8 mouse cellular contexts compared by ENCODE assay signal in genomic region chr2:181288691-181289090, GRCm38 (mm10). TPM values are rescaled to one million over a fixed set of nuclear protein-coding genes. Genes with fewer than 3 reads are reported as not detected.
DNase-seq lines count a peak whose midpoint lies in the region; ATAC-seq and TF ChIP-seq lines count a peak whose summit lies in the region.

No protein-coding gene starts in this region.

- H3K27me3 ChIP-seq in hindbrain, embryonic 13.5 days, result no peaks in the 10 kb centered on the region
- H3K27me3 ChIP-seq in liver, postnatal 0 days (ENCODE audit: insufficient read depth, low read length), result no peaks in the 10 kb centered on the region

- DNase-seq in gastrocnemius, adult 2 months, result no peak
- DNase-seq in gastrocnemius, postnatal 25 days, result no peak
- DNase-seq in ES-E14 (ENCODE audit: low read depth, low spot score), result no peak
- DNase-seq in liver, postnatal 0 days, result no peak
- DNase-seq in right cerebral cortex, postnatal 4 days, result no peak
- DNase-seq in B cell, adult 2 months, result no peak
- no peak for DNase-seq in gastrocnemius, postnatal 10 days

- TF ChIP-seq CTCF in gastrocnemius, adult 2 months (IDR thresholded peaks at IDR 0.05), result no peak
- no peak for TF ChIP-seq CTCF in liver, postnatal 0 days (IDR thresholded peaks at IDR 0.05; ENCODE audit: low read depth)

- peak overlapping the region; percentile 69; the same call in 1 of the 2 replicates for H3K9ac ChIP-seq in ES-E14 (ENCODE audit: insufficient read depth, low read depth, low read length, poor library complexity, severe bottlenecking)
- H3K9ac ChIP-seq in hindbrain, embryonic 13.5 days, result no peak overlapping the region
- peak overlapping the region; percentile 66 for H3K9ac ChIP-seq in liver, postnatal 0 days (replicated peaks)

- no peak for ATAC-seq in hindbrain, embryonic 13.5 days (ENCODE audit: low FRiP score)
- ATAC-seq in liver, postnatal 0 days, result no peak

- TF ChIP-seq EP300 in liver, postnatal 0 days (IDR thresholded peaks at IDR 0.05; ENCODE audit: low read depth), result no peak

- H3K4me3 ChIP-seq in gastrocnemius, adult 2 months, result peak overlapping the region; percentile 78
- peak overlapping the region; percentile 61 to 98; a peak in 3 of 4 replicates for H3K4me3 ChIP-seq in ES-E14 (ENCODE audit: insufficient read depth in 1 of 2, low read depth in 1 of 2, low read length in 2 of 2, poor library complexity in 1 of 2, severe bottlenecking in 1 of 2)
- peak overlapping the region; percentile 66 for H3K4me3 ChIP-seq in hindbrain, embryonic 13.5 days
- peak overlapping the region; percentile 77 for H3K4me3 ChIP-seq in liver, postnatal 0 days (ENCODE audit: low read depth, low read length)

- in situ Hi-C loops in ES-E14 (cut with MboI; ENCODE audit: low sequenced_read_pairs in 2 of 2, unreplicated experiment in 2 of 2), result no loop called here

- 92% methylated on average over 3 of the region's 3 CpGs for WGBS in hindbrain, embryonic 13.5 days
- WGBS in liver, postnatal 0 days (ENCODE audit: insufficient replicate concordance), result 70% methylated on average over 3 of the region's 3 CpGs

- intact Hi-C loops in gastrocnemius, adult 2 months (cut with DNase I), result no loop called here

- H3K4me2 ChIP-seq in hindbrain, embryonic 13.5 days, result peak overlapping the region; percentile 64
- H3K4me2 ChIP-seq in liver, postnatal 0 days (ENCODE audit: low read depth, low read length), result peak overlapping the region; percentile 83

- H3K9me3 ChIP-seq in ES-E14 (ENCODE audit: control insufficient read depth, insufficient read depth, low read depth, low read length), result no peaks in the 10 kb centered on the region
- H3K9me3 ChIP-seq in hindbrain, embryonic 13.5 days, result no peaks in the 10 kb centered on the region
- H3K9me3 ChIP-seq in liver, postnatal 0 days (ENCODE audit: low read length), result no peaks in the 10 kb centered on the region

- H3K27ac ChIP-seq in gastrocnemius, adult 2 months, result peak overlapping the region; percentile 96; the same call in 1 of the 2 replicates
- no peak overlapping the region for H3K27ac ChIP-seq in ES-E14 (ENCODE audit: insufficient read depth, low read depth, low read length, poor library complexity, severe bottlenecking)
- H3K27ac ChIP-seq in hindbrain, embryonic 13.5 days, result no peak overlapping the region
- H3K27ac ChIP-seq in liver, postnatal 0 days (ENCODE audit: low read depth), result peak overlapping the region; percentile 80

- H3K4me1 ChIP-seq in ES-E14 (ENCODE audit: control insufficient read depth in 2 of 2, insufficient read depth in 2 of 2, low read length in 2 of 2, poor library complexity in 1 of 2), result peaks cover 4 to 5% of the 10 kb centered on the region in 2 experiments; a peak in 2 of 4 replicates
- H3K4me1 ChIP-seq in hindbrain, embryonic 13.5 days (replicated peaks), result peaks cover 22% of the 10 kb centered on the region
- peaks cover 20% of the 10 kb centered on the region for H3K4me1 ChIP-seq in liver, postnatal 0 days (ENCODE audit: insufficient read depth)

- no peaks in the 10 kb centered on the region; the same call in 1 of the 2 replicates for H3K36me3 ChIP-seq in ES-E14 (ENCODE audit: control insufficient read depth, insufficient read depth, low read length, poor library complexity, severe bottlenecking)
- H3K36me3 ChIP-seq in hindbrain, embryonic 13.5 days, result peaks cover 9% of the 10 kb centered on the region
- peaks cover 5% of the 10 kb centered on the region; the same call in 1 of the 2 replicates for H3K36me3 ChIP-seq in liver, postnatal 0 days (replicated peaks; ENCODE audit: insufficient read depth, low read length)

TF ChIP-seq in ES-E14, 5 proteins besides CTCF, POLR2A, EP300 and RAD21:
- no peak for TF ChIP-seq ZNF384 (IDR thresholded peaks at IDR 0.05; ENCODE audit: low read depth, low read length)
- no peak for TF ChIP-seq HCFC1 (IDR thresholded peaks at IDR 0.05; ENCODE audit: borderline replicate concordance, insufficient read depth, low read length)

RNA-seq across cellular contexts. Expression of gene Gmeb2, which starts 0.9 kb away (rescaled TPM):
- 10 to 100 TPM in 1 of 2 experiments, 1 to 10 TPM in 1; 7.3 to 12.0 TPM for total RNA-seq in gastrocnemius, adult 2 months (2021)
- total RNA-seq in gastrocnemius, postnatal 25 days (2021), result 1 to 10 TPM; 6.1 to 6.3 TPM
- total RNA-seq in ES-E14 (2012; rRNA removed), result 15.2 and 16.4 TPM in 2 replicates
- polyA plus RNA-seq in hindbrain, embryonic 13.5 days (2015; fragmentation: Nextera tagmentation; extraction: Ambion mirVana), result 17.2 and 17.8 TPM in 2 replicates
- 4.3 and 4.9 TPM in 2 replicates for polyA plus RNA-seq in liver, postnatal 0 days (2015; fragmentation: Nextera tagmentation; extraction: Ambion mirVana)
- 10 to 100 TPM in 1 of 2 experiments, 1 to 10 TPM in 1; 9.1 to 11.0 TPM for total RNA-seq in gastrocnemius, postnatal 10 days (2021)

RNA-seq across cellular contexts. Expression of gene Stmn3, which starts 25.6 kb away (rescaled TPM):
- not detected for total RNA-seq in gastrocnemius, adult 2 months (2021)
- total RNA-seq in gastrocnemius, postnatal 25 days (2021), result under 1 TPM in 1 of 2 experiments, not detected in 1; 0.32 TPM
- 7.9 and 8.6 TPM in 2 replicates for total RNA-seq in ES-E14 (2012; rRNA removed)
- polyA plus RNA-seq in hindbrain, embryonic 13.5 days (2015; fragmentation: Nextera tagmentation; extraction: Ambion mirVana), result 1,135 and 1,161 TPM in 2 replicates
- polyA plus RNA-seq in liver, postnatal 0 days (2015; fragmentation: Nextera tagmentation; extraction: Ambion mirVana), result 0.19 TPM in 1 of 2 replicates, not detected in the other
- 1 to 10 TPM; 1.1 to 1.6 TPM for total RNA-seq in gastrocnemius, postnatal 10 days (2021)

RNA-seq across cellular contexts. Expression of gene Rtel1, which starts 30.8 kb away (rescaled TPM):
- 10 to 100 TPM; 12.0 to 13.0 TPM for total RNA-seq in gastrocnemius, adult 2 months (2021)
- 10 to 100 TPM in 1 of 2 experiments, 1 to 10 TPM in 1; 9.9 to 14.9 TPM for total RNA-seq in gastrocnemius, postnatal 25 days (2021)
- total RNA-seq in ES-E14 (2012; rRNA removed), result 133 and 209 TPM in 2 replicates
- 34.6 and 35.1 TPM in 2 replicates for polyA plus RNA-seq in hindbrain, embryonic 13.5 days (2015; fragmentation: Nextera tagmentation; extraction: Ambion mirVana)
- polyA plus RNA-seq in liver, postnatal 0 days (2015; fragmentation: Nextera tagmentation; extraction: Ambion mirVana), result 8.5 and 9.9 TPM in 2 replicates
- 10 to 100 TPM; 21.1 to 23.0 TPM for total RNA-seq in gastrocnemius, postnatal 10 days (2021)

RNA-seq across cellular contexts. Expression of gene Helz2, which starts 46.9 kb away (rescaled TPM):
- 1 to 10 TPM; 2.8 to 4.9 TPM for total RNA-seq in gastrocnemius, adult 2 months (2021)
- total RNA-seq in gastrocnemius, postnatal 25 days (2021), result 1 to 10 TPM; 2.5 to 3.4 TPM
- 2.2 and 3.4 TPM in 2 replicates for total RNA-seq in ES-E14 (2012; rRNA removed)
- polyA plus RNA-seq in hindbrain, embryonic 13.5 days (2015; fragmentation: Nextera tagmentation; extraction: Ambion mirVana), result 0.38 and 0.48 TPM in 2 replicates
- polyA plus RNA-seq in liver, postnatal 0 days (2015; fragmentation: Nextera tagmentation; extraction: Ambion mirVana), result 3.9 and 4.2 TPM in 2 replicates
- 1 to 10 TPM; 3.2 to 4.0 TPM for total RNA-seq in gastrocnemius, postnatal 10 days (2021)

Comparison
In these comparisons a context has a peak if more than half of its experiments do, and no peak if none do; other contexts are left out.
1. H3K27ac ChIP-seq: peak in gastrocnemius, adult 2 months (single experiment) and liver, postnatal 0 days (single experiment); none in ES-E14 (single experiment) and hindbrain, embryonic 13.5 days (single experiment).
2. Peak in every context shown above with its lines, with median percentiles within 50 percentile points of each other: H3K4me3 ChIP-seq.